Mouse (Mus musculus) Muller cell, postnatal 12 days (primary cell): ENCODE measurements at regions not wholly inside any gene's neighbourhood (a gene's known extent, or its start where the extent isn't known, plus 50 kb on each side); places are given as distances from the start of the nearest gene placed in this dataset.

Source experiments
- DNase-seq: peaks from one replicate; pipeline ENCODE4 v3.0.0-alpha.2; 2015; ENCODE audit errors: inconsistent ontology term

DNA sequence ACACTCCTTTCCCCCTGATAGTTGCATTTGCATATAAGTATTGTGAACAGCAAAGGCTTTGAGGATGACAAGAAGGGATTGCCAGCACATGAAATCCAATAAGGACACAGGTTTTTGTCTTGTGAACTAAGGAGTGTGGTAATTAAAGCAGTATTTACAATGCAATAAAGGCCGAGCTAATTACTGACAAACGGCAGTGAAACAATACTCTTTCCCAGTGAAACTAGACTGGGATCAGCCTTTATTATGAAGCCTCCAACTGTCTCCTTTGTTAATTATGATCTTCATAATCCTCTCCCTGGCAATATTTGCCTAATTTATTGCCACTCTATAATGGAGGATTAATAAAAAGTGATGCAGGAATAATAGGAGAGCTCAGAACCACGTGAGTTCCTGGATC is 704.2 kb upstream of the Api5 start:
- no peak for DNase-seq

DNA sequence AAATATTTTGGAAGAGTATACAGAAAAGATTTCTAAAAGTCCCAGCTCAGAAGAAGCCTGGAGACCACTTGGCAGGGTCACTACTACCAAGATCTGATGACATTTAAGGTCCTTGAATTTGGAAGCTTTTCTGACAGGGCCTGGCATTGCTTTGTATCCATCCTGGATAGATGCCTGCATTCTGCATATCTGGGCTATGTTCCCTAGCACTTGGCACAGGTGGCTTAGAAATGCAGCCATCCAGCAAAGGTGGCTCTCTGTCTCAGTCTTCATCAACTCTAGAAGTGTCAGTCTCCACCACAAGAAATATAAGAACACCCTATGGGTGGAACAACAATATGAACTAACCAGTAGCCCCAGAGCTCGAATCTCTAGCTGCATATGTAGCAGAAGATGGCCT is 702.2 kb upstream of the Api5 start:
- no peak for DNase-seq

DNA sequence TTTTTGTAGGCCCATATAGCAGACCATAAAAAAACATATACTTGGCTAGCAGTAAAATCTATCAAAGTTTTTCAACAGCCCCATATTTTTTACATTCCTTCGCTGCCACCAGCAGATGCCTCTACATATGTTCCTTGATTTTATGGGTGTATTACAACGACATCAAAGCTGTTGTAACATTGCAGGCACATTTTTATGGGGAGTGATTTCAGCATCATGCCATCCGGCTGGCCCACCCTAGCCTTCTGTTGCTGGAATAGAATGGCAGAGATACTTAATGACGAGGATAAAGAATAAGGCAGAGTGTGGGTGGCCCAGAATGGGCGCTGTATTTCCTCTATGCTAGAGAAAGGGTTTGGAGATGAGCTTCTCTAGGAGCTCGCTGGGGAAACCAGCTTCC is 698.7 kb upstream of the Api5 start:
- no peak for DNase-seq

DNA sequence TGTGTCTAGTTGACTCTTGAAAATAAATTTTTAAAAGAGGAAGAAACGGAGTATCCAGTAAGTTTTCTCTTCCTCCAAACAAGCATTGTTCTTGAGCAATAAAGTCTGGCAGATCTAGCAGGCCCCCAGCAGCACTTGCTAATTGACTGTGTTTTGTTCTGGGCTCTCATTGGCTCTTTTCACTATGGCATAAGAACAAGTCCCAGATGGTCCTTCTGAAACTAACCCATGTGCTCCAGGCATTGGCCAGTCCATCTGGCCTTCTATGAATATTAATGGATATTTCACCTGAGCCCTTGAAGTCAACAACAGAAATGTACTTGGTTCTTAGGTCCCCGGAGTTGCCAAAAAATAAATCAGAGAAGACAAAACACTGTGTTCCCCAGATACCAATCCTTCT is 693.2 kb upstream of the Api5 start:
- DNase-seq, result no peak

DNA sequence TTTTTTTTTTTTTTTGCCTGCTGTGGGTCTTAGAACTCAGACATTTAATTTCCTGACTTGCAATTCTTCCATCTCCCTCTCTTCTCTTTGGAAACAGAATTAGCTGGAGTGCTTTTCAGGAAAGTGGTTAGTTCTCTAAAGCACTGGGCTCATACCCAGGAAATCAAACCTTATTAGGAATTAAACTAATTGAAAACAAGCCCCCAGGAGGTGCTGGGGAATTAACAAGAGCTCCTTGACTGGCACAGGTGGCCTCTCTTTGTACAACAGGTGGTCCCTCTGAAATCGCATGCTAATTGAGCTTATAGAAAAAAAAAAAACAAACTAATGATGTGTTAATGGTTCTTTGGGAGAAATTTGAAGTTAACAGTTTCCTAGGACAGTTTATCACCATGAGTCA is 690.8 kb upstream of the Api5 start:
- DNase-seq, result no peak

DNA sequence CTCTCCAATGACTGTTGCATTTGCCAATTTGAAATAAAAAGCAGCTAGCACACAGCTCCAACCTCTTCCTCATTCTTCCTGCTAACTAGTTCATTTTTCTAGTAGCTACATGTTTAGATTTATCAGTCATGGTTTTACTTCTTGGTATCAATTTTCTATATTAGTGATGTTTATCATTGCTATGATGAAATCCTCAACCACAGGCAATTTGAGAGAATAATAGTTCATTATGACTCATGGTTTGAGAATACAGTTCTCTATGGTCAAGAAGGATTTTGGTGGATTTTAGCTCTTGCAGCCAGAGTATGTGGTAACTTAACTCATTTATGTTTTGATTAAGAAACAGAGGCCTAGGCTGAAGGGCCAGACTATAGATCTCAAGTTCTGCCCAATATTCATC is 681.6 kb upstream of the Api5 start:
- DNase-seq, result peak; percentile 70

DNA sequence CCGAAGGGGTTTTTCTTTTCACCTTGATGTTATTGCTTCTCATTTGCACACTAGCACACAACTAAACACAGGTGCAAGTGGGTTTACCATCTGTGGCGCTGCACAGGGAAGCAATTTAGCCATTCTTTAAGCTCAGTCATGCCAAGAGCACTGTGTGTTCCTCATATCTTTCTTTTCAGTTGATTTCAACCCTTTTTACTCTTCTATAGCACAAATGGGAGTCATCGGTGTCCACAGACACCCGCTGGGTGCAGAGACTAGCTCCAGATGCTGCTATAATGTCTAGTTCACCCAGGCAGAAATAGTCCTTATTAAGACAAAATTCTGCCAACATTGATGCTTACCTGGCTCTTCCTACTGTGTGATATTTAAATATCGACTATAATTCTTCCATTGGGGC is 659.1 kb upstream of the Api5 start:
- DNase-seq, result no peak

DNA sequence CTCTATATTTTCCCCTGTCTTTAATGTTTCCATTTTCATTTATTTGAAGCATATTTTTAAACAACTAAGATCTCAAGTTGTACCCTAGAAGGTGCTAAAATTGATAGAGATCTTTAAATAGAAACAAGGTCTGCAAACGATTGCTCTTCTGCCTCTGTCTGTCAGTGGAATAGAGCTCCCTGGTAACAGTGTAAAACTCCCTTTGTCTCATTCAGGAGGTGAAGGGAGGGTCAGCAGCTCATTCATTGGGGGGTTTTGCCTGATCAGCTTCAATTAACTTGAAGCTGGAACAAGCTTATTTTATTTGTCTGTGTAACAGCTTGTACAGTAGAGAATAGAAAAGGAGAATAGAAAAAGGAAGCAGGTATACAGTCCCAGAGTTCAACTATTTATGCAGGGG is 616.7 kb upstream of the Api5 start:
- DNase-seq, result no peak

DNA sequence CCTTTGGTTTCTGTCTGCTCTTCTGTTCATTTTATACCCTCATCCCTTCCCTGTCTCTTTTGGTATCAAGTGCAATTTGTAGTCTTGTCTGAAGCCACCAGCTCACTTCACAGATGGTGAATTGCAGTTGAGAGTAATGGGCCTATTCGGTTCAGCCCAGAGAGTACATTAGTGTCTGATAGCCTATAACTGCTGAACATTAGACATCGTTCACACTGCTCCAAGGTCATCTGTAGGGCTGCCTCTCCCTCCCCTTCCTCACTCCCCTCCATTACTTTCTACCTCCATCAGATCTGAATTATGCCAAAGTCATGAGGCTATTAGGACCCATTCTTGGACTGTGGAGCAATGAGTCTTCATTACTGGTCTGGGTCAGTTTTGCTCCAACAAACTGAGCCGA is 615.9 kb upstream of the Api5 start:
- DNase-seq, result no peak
